ENCODE assay signal across 8 mouse cellular contexts in the genomic region with DNA sequence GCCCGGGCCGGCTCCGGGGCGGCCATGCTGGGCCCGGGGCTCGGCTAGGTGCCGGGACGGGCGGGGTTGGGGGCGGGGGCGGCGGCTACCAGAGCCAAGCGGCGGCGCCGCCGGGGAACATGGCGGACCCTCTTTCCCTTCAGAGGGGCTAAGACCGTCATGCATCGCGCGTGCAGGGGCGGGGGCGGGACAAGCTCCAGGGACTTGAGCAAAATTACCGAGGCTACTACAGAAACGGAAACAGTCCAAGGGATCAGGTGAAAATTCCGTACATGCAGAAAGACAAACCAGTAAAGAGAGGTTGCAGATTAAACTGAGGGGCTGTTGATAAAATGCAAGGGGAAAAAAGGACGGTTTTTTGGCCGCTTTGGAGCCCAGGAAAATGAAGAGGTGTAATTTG. TPM values are rescaled to one million over a fixed set of nuclear protein-coding genes. Genes with fewer than 3 reads are reported as not detected.
DNase-seq lines count a peak whose midpoint lies in the region; ATAC-seq and TF ChIP-seq lines count a peak whose summit lies in the region.

A gene (minus strand): TSS at position 159 of the 400 bp plus-strand sequence.

- no peak for TF ChIP-seq CTCF in midbrain, postnatal 0 days (IDR thresholded peaks at IDR 0.05)

- peak within 1 kb of the TSS; percentile 94 for H3K9ac ChIP-seq in embryonic facial prominence, embryonic 11.5 days (replicated peaks; ENCODE audit: low read length)
- peak within 1 kb of the TSS; percentile 98 for H3K9ac ChIP-seq in limb, embryonic 14.5 days (ENCODE audit: low read depth, low read length, severe bottlenecking)
- peak within 1 kb of the TSS; percentile 97 for H3K9ac ChIP-seq in midbrain, postnatal 0 days (replicated peaks; ENCODE audit: low read length, poor library complexity, severe bottlenecking)

- H3K27ac ChIP-seq in embryonic facial prominence, embryonic 11.5 days (replicated peaks; ENCODE audit: low read depth, low read length): peak within 1 kb of the TSS; percentile 99
- peak within 1 kb of the TSS; percentile 98 for H3K27ac ChIP-seq in limb, embryonic 14.5 days (replicated peaks; ENCODE audit: low read depth, low read length)
- peak within 1 kb of the TSS; percentile 99 for H3K27ac ChIP-seq in midbrain, postnatal 0 days (ENCODE audit: low read depth, low read length)

- peak within 1 kb of the TSS; percentile 71 for H3K4me3 ChIP-seq in embryonic facial prominence, embryonic 11.5 days (ENCODE audit: low read depth, low read length)
- H3K4me3 ChIP-seq in limb, embryonic 14.5 days (replicated peaks; ENCODE audit: low read length): peak within 1 kb of the TSS; percentile 84
- peak within 1 kb of the TSS; percentile 92 for H3K4me3 ChIP-seq in midbrain, postnatal 0 days (ENCODE audit: low read depth, low read length)

- DNase-seq in 3T3-L1 (ENCODE audit: low read depth, low spot score): peak; percentile 88
- peak; percentile 91 for DNase-seq in adrenal gland, postnatal 14 days
- peak; percentile 95 for DNase-seq in embryonic facial prominence, embryonic 11.5 days (ENCODE audit: low spot score)
- DNase-seq in kidney, adult 9 months: peak; percentile 86
- peak; percentile 94 for DNase-seq in limb, embryonic 14.5 days (ENCODE audit: low spot score)
- DNase-seq in midbrain, postnatal 0 days (ENCODE audit: low spot score): peak; percentile 96
- peak; percentile 78 to 84 for DNase-seq in spleen, postnatal 36 days (ENCODE audit: low spot score in 2 of 2)

- no peak for TF ChIP-seq POLR2A in limb, embryonic 14.5 days (IDR thresholded peaks at IDR 0.05; ENCODE audit: borderline replicate concordance, extremely low read depth, insufficient read depth, insufficient read length)

- under 1% methylated on average over 29 of the region's 29 CpGs for WGBS in embryonic facial prominence, embryonic 11.5 days
- 4% methylated on average over 25 of the region's 29 CpGs for WGBS in limb, embryonic 14.5 days
- WGBS in midbrain, postnatal 0 days: under 1% methylated on average over 29 of the region's 29 CpGs

- no peaks in the 10 kb centered on the region for H3K36me3 ChIP-seq in embryonic facial prominence, embryonic 11.5 days (replicated peaks; ENCODE audit: control insufficient read depth, insufficient read depth, low read depth, low read length)
- H3K36me3 ChIP-seq in limb, embryonic 14.5 days (ENCODE audit: control insufficient read depth, insufficient read depth, low read length): peaks cover 28% of the 10 kb centered on the region
- peaks cover 24% of the 10 kb centered on the region for H3K36me3 ChIP-seq in midbrain, postnatal 0 days (ENCODE audit: insufficient read depth, low read length)

- no peaks in the 10 kb centered on the region for H3K4me1 ChIP-seq in embryonic facial prominence, embryonic 11.5 days (ENCODE audit: control insufficient read depth, insufficient read depth, low read length)
- H3K4me1 ChIP-seq in limb, embryonic 14.5 days (ENCODE audit: control insufficient read depth, insufficient read depth, low read length): peaks cover 13% of the 10 kb centered on the region
- H3K4me1 ChIP-seq in midbrain, postnatal 0 days (ENCODE audit: insufficient read depth, low read length): peaks cover 4% of the 10 kb centered on the region; the same call in 1 of the 2 replicates

- H3K4me2 ChIP-seq in embryonic facial prominence, embryonic 11.5 days (ENCODE audit: low read depth, low read length): peak within 1 kb of the TSS; percentile 40
- H3K4me2 ChIP-seq in limb, embryonic 14.5 days (replicated peaks; ENCODE audit: low read depth, low read length, severe bottlenecking): peak within 1 kb of the TSS; percentile 51
- peak within 1 kb of the TSS; percentile 53 for H3K4me2 ChIP-seq in midbrain, postnatal 0 days (ENCODE audit: low read depth, low read length, poor library complexity, severe bottlenecking)

- H3K27me3 ChIP-seq in embryonic facial prominence, embryonic 11.5 days (ENCODE audit: control insufficient read depth, insufficient read depth, low read length): no peaks in the 10 kb centered on the region
- H3K27me3 ChIP-seq in limb, embryonic 14.5 days (ENCODE audit: control insufficient read depth, insufficient read depth, low read length): no peaks in the 10 kb centered on the region
- H3K27me3 ChIP-seq in midbrain, postnatal 0 days (ENCODE audit: insufficient read depth, low read length): no peaks in the 10 kb centered on the region

- ATAC-seq in embryonic facial prominence, embryonic 11.5 days (replicated peaks; ENCODE audit: insufficient number of reproducible peaks, low FRiP score, low TSS enrichment, low read depth): peak; percentile 91
- ATAC-seq in granulocyte monocyte progenitor cell, adult 5-6 weeks (replicated peaks; ENCODE audit: poor library complexity, severe bottlenecking): peak; percentile 88
- ATAC-seq in limb, embryonic 14.5 days (ENCODE audit: low FRiP score, low read depth): peak; percentile 93
- ATAC-seq in midbrain, postnatal 0 days (ENCODE audit: low FRiP score): peak; percentile 92

- H3K9me3 ChIP-seq in embryonic facial prominence, embryonic 11.5 days (replicated peaks; ENCODE audit: control insufficient read depth, low read length): no peaks in the 10 kb centered on the region
- no peaks in the 10 kb centered on the region for H3K9me3 ChIP-seq in limb, embryonic 14.5 days (ENCODE audit: control insufficient read depth, low read length)
- H3K9me3 ChIP-seq in midbrain, postnatal 0 days (ENCODE audit: low read length): no peaks in the 10 kb centered on the region

RNA-seq across cellular contexts. Expression of the gene that starts here (rescaled TPM):
- total RNA-seq in adrenal gland, postnatal 14 days (2021): 62.6 and 71.6 TPM in 2 replicates
- 54.6 and 62.5 TPM in 2 replicates for polyA plus RNA-seq in embryonic facial prominence, embryonic 11.5 days (2014; fragmentation: Nextera tagmentation; extraction: Ambion mirVana)
- 108 and 132 TPM in 2 replicates for total RNA-seq in granulocyte monocyte progenitor cell, adult 5-6 weeks (2014; fragmentation: Nextera tagmentation)
- 52.9 and 74.9 TPM in 2 replicates for total RNA-seq in granulocyte monocyte progenitor cell, adult 5-6 weeks (2017)
- 82.6 and 88.4 TPM in 2 replicates for polyA plus RNA-seq in limb, embryonic 14.5 days (2012; rRNA removed)
- 67.1 and 69.9 TPM in 2 replicates for polyA plus RNA-seq in limb, embryonic 14.5 days (2014; fragmentation: Nextera tagmentation; extraction: Ambion mirVana)
- 147 and 223 TPM in 2 replicates for total RNA-seq in midbrain, postnatal 0 days (2014; rRNA removed)
- polyA plus RNA-seq in midbrain, postnatal 0 days (2015; fragmentation: Nextera tagmentation; extraction: Ambion mirVana): 102 and 124 TPM in 2 replicates

Comparison
In these comparisons a context has a peak if more than half of its experiments do, and no peak if none do; other contexts are left out.
1. Peak in every context shown above with its lines: DNase-seq, ATAC-seq, H3K4me3 ChIP-seq and H3K27ac ChIP-seq.